Mouse (Mus musculus) cerebellum, adult 2 months (tissue): Measurements from ENCODE around the gene Smdt1.
"Not testable (repeated sequence)": the region's sequence is repeated elsewhere in the genome, so short reads cannot be mapped to it uniquely, and the experiment has no call there.

Source experiments
- CTCF ChIP-seq: fragments of 200-500 bp; IDR thresholded peaks from 2 replicates; pipeline ENCODE4 v1.5.1; 2011; ENCODE audit warnings: low read depth, mild to moderate bottlenecking, control low read depth, low read length, moderate library complexity, borderline replicate concordance; ENCODE audit not compliant: insufficient read depth
- POLR2A ChIP-seq: fragments of 200-500 bp; IDR thresholded peaks from 2 replicates; pipeline ENCODE4 v1.6.1; 2011; ENCODE audit warnings: low read length, control low read depth, borderline replicate concordance; ENCODE audit not compliant: insufficient read depth

- TF ChIP-seq POLR2A, CTCF: not testable (repeated sequence)
Measured at GRCm38 (mm10) chr15:82364561-82364960, 25.8 kb downstream of the Smdt1 start.
